Mouse (Mus musculus) midbrain, embryonic 13.5 days (tissue): ENCODE results near the gene Drd4. TPM values are rescaled to one million over a fixed set of nuclear protein-coding genes. Genes with fewer than 3 reads are reported as not detected.

Source experiments
- ATAC-seq: fragments of 200-750 bp; cut with Nextera tagmentation; 2 replicates; pipeline ENCODE4 v1.8.0; 2017; ENCODE audit warnings: mild to moderate bottlenecking, moderate TSS enrichment, moderate library complexity
- H3K27ac ChIP-seq: fragments of 300-500 bp; sonication (generic); 2 replicates; pipeline ENCODE4 v1.5.1; 2015; ENCODE audit warnings: inconsistent platforms, mild to moderate bottlenecking, moderate library complexity
- H3K27me3 ChIP-seq: fragments of 300-500 bp; sonication (generic); 2 replicates; pipeline ENCODE4 v1.6.1; 2015; ENCODE audit warnings: mild to moderate bottlenecking, inconsistent platforms
- H3K36me3 ChIP-seq: fragments of 300-500 bp; sonication (generic); 2 replicates; pipeline ENCODE4 v1.6.1; 2015; ENCODE audit warnings: mild to moderate bottlenecking, inconsistent platforms
- H3K4me1 ChIP-seq: fragments of 300-500 bp; sonication (generic); replicated peaks from 2 replicates; pipeline ENCODE4 v1.6.1; 2015; ENCODE audit warnings: inconsistent platforms
- H3K4me2 ChIP-seq: fragments of 300-500 bp; sonication (generic); replicated peaks from 2 replicates; pipeline ENCODE4 v1.6.1; 2015; ENCODE audit warnings: moderate library complexity, mild to moderate bottlenecking, inconsistent platforms
- H3K4me3 ChIP-seq: fragments of 300-500 bp; sonication (generic); replicated peaks from 2 replicates; pipeline ENCODE4 v1.5.1; 2015; ENCODE audit warnings: mild to moderate bottlenecking, inconsistent platforms
- H3K9ac ChIP-seq: fragments of 300-500 bp; sonication (generic); replicated peaks from 2 replicates; pipeline ENCODE4 v1.6.1; 2015; ENCODE audit warnings: mild to moderate bottlenecking, inconsistent platforms
- H3K9me3 ChIP-seq: fragments of 300-500 bp; sonication (generic); 2 replicates; pipeline ENCODE4 v1.6.1; 2016; ENCODE audit warnings: mild to moderate bottlenecking, inconsistent platforms
- WGBS: fragments of 180-500 bp; shearing (Covaris S2); methylation state at CpG from one replicate; pipeline ENCODE4 v1.1.7; 2015; 5-methylcytosine and 5-hydroxymethylcytosine counted together
- polyA plus RNA-seq: library from polyadenylated mRNA; unstranded; fragments of >200 nt; fragmentation: Nextera tagmentation; extraction: Ambion mirVana; gene quantifications from 2 replicates; pipeline ENCODE4 v1.2.1, GENCODE M21; 2015

The Drd4 gene
- polyA plus RNA-seq, 1 experiment from 2014 or later = 0.43 TPM

DNA sequence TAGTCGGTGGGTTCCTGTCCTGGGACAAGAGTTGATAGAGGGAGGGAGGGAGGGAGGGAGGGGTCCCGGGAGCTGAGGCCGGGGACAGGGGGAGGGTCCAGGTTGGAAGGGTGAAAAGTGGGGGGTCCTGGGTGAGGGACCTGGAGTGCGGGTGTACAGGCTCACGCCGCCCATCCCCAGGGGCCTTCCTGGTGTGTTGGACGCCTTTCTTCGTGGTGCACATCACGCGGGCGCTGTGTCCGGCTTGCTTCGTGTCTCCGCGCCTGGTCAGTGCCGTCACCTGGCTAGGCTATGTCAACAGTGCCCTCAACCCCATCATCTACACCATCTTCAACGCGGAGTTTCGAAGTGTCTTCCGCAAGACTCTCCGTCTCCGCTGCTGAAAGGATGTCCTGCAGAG, 2.7 kb downstream of the Drd4 start:
- Histone ChIP-seq H3K27ac (no peak overlapping the region), H3K4me3 (peak overlapping the region; percentile 36), H3K9me3 (no peaks in the 10 kb centered on the region), H3K27me3 (peaks cover 65% of the 10 kb centered on the region), H3K4me2 (peak overlapping the region; percentile 55), H3K36me3 (peaks cover 27% of the 10 kb centered on the region), H3K4me1 (peaks cover 34% of the 10 kb centered on the region), H3K9ac (no peak overlapping the region)
- WGBS = 6% methylated on average over 20 of the region's 22 CpGs
- ATAC-seq = 0 out of 2 replicates have a peak, but pooled peaks have one; percentile 1

DNA sequence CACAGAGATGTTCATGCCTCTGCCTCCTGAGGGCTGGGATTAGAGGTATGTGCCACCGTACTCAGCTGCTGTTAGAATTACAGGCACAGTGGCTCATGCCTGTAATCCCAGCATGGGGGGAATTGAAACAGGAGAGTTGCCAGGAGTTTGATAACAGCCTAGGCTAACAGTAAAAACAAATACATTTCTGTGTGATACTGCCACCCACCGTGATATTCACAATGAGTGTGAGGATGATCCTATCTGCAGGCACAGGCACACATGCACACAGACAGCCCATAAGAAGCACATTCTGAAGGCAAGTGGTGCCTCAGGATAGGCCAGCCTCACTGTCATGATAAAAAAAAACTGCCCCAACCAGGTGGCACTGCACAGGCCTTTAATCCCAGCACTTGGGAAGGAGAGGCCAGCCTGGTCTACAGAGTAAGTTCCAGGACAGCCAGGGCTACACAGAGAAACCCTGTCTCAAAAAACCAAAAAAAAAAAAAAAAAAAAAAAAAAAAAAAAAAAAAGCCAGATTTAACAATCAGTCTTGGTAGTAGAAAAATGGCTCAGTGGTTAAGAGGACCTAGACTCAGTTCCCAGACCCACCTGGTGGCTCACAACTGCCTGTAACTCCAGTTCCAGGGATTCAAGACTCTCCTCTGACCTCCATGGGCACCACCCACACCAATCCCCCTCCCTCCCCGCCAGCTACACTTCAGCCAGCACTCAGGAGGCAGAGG, 6.3 kb downstream of the Drd4 start:
- Histone ChIP-seq H3K27me3 (peaks cover 31% of the 10 kb centered on the region), H3K4me3 (no peak overlapping the region), H3K36me3 (peaks cover 63% of the 10 kb centered on the region), H3K9me3 (no peaks in the 10 kb centered on the region), H3K9ac (no peak overlapping the region), H3K4me2 (no peak overlapping the region), H3K27ac (no peak overlapping the region), H3K4me1 (peaks cover 17% of the 10 kb centered on the region)
- 83% methylated on average over 3 of the region's 3 CpGs for WGBS
- no peak for ATAC-seq

DNA sequence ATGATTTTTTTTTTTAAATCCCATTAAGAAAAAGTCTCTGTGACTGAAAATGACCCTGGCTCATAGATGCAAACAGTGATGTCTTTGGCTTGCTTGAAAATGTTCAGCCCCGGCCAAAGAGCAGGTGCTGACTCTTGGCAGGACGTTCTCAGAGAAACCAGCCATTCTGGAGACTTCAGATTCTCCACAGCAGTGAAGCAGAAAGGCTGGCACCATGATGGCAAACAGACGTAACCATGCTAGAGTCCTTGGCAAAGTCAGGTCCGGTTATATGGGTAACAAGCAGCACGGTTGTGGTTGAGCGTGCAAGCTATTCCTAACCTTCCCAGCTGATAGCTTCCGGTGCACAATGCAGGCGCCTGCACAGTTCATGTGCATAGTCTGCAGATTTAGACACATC, 7.4 kb downstream of the Drd4 start:
- Histone ChIP-seq H3K9ac (no peak overlapping the region), H3K27me3 (peaks cover 20% of the 10 kb centered on the region), H3K4me1 (peaks cover 6% of the 10 kb centered on the region), H3K9me3 (no peaks in the 10 kb centered on the region), H3K4me2 (no peak overlapping the region), H3K36me3 (peaks cover 74% of the 10 kb centered on the region), H3K4me3 (no peak overlapping the region), H3K27ac (no peak overlapping the region)
- ATAC-seq = no peak
- WGBS = 96% methylated on average over 8 of the region's 8 CpGs

DNA sequence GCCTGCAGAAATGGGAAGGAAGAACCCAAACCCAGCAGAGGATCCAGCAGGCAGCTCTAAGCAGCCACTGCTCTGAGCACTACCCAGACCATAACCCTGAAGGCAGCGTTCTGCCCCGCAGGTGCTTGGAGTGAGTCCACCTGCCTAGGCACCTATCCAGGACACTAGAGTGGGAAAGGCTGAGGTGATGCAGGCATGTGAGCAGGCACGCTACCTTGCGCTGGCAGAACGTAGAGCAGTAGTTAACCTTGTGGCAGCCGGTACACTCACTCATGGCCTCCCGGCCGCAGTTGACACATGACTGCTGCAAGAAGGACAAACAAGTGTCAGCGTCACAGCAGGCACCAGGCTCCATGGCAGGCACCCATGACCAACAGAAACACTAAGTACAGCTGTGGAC, 9.6 kb downstream of the Drd4 start:
- no peak overlapping the region for H3K4me2 ChIP-seq
- H3K9ac ChIP-seq = no peak overlapping the region
- WGBS = over 99% methylated on average over 9 of the region's 9 CpGs
- H3K4me3 ChIP-seq = no peak overlapping the region
- no peaks in the 10 kb centered on the region for H3K9me3 ChIP-seq
- H3K36me3 ChIP-seq = peaks cover 95% of the 10 kb centered on the region
- no peak for ATAC-seq
- no peaks in the 10 kb centered on the region; the same call in 1 of the 2 replicates for H3K27me3 ChIP-seq
- no peak overlapping the region for H3K27ac ChIP-seq
- no peaks in the 10 kb centered on the region for H3K4me1 ChIP-seq

DNA sequence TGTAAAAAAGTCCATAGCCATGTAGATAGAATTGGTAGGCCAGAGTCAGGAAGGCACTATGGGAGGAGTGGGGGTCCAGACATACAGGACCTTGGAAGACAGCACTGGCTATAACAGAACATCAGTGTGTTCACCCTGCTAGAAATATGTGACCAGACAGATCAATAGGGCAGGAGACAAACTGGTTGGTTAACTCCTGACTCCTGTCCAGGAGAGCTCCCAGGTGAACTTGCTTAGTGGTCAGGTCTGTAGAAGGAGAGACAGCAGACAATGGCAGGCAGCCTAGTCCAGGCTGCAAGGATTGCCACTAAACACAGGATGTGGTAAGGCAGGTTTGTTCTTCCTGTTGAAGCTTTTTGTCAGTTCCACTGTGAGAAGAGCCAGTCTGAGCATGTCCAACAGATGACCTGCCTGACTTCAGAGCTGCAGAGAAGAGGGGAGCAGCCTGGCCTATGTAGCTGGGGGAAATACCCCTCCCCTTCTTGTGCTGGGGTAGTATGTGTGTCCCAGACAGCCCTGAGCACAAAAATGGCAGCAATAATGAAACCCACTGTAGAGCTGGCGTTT, 11.0 kb downstream of the Drd4 start:
- ATAC-seq = no peak
- Histone ChIP-seq H3K4me3 (no peak overlapping the region), H3K9ac (no peak overlapping the region), H3K27ac (no peak overlapping the region), H3K9me3 (no peaks in the 10 kb centered on the region), H3K4me2 (no peak overlapping the region), H3K27me3 (no peaks in the 10 kb centered on the region), H3K4me1 (no peaks in the 10 kb centered on the region), H3K36me3 (peaks cover 94% of the 10 kb centered on the region)
- 87% methylated on average over 1 of the region's 1 CpGs for WGBS

DNA sequence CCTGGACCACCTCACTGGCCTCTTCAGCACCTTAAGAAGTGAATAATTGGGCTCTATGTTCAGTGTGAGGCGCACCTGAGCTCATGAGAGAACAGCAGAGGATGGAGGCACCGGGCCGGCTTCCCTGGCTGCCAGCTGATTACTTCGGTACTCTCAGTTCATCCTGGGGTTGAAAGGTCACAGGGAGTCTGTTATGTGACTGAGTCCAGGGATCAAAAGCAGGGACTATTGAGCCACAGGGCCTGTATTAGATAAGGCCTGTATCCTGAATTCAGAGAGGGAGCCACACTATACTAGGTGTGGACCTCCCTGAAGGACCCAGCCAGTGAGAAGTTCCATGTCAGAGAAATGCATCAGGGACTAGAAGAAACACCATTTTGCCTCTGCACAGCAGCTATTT, 12.7 kb downstream of the Drd4 start:
- 88% methylated on average over 4 of the region's 4 CpGs for WGBS
- no peak for ATAC-seq
- Histone ChIP-seq H3K27ac (no peak overlapping the region), H3K36me3 (peaks cover 98% of the 10 kb centered on the region), H3K9me3 (no peaks in the 10 kb centered on the region), H3K9ac (no peak overlapping the region), H3K27me3 (no peaks in the 10 kb centered on the region), H3K4me2 (no peak overlapping the region), H3K4me3 (no peak overlapping the region), H3K4me1 (no peaks in the 10 kb centered on the region)

DNA sequence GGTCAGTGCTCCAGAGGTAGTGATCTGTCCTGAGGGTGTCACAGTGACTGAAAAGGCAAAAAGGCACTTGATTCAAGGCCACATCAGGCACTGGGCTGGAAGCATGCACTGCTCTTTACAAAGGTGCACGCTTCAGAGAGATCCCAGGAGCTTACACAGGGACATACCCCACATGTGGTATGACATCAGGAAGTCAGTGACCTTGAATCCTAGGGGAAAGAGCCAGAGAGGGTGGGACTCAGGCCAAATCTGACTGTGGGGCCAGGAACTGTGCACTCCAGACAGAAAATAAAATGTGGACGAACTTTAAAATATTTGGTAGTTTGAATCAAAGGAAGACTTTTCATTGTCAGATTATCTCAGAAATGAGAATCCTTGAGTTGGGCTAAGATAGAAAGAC, 22.6 kb downstream of the Drd4 start:
- no peak overlapping the region for H3K4me2 ChIP-seq
- H3K4me1 ChIP-seq = no peaks in the 10 kb centered on the region
- H3K9ac ChIP-seq = no peak overlapping the region
- no peak overlapping the region for H3K27ac ChIP-seq
- ATAC-seq = no peak
- no peaks in the 10 kb centered on the region for H3K9me3 ChIP-seq
- peaks cover 99% of the 10 kb centered on the region for H3K36me3 ChIP-seq
- no peaks in the 10 kb centered on the region for H3K27me3 ChIP-seq
- 93% methylated on average over 2 of the region's 2 CpGs for WGBS
- no peak overlapping the region for H3K4me3 ChIP-seq

DNA sequence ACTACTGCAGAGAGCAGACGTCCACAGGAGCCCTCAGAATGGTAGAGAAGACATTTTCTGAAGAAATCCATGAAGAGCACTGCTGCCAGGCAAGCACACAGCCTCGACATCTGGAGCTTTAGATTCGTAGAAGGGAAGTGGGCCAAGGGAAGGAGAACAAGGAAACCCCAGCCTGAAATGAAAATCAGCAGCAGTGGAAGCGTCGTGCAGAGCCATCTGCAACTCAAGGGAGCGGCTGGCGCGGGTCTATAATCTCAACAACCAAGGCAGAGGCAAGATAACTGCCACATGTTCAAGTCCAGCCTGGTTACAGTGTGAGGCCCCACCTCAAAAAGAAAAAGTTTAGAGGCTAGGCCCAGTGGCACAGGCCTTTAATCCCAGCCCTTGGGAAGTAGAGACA, 23.3 kb downstream of the Drd4 start:
- no peak overlapping the region for H3K27ac ChIP-seq
- no peak overlapping the region for H3K4me2 ChIP-seq
- H3K4me3 ChIP-seq = no peak overlapping the region
- H3K9ac ChIP-seq = no peak overlapping the region
- no peak for ATAC-seq
- WGBS = 89% methylated on average over 8 of the region's 8 CpGs
- H3K4me1 ChIP-seq = no peaks in the 10 kb centered on the region
- no peaks in the 10 kb centered on the region for H3K9me3 ChIP-seq
- H3K27me3 ChIP-seq = no peaks in the 10 kb centered on the region
- H3K36me3 ChIP-seq = peaks cover 98% of the 10 kb centered on the region

DNA sequence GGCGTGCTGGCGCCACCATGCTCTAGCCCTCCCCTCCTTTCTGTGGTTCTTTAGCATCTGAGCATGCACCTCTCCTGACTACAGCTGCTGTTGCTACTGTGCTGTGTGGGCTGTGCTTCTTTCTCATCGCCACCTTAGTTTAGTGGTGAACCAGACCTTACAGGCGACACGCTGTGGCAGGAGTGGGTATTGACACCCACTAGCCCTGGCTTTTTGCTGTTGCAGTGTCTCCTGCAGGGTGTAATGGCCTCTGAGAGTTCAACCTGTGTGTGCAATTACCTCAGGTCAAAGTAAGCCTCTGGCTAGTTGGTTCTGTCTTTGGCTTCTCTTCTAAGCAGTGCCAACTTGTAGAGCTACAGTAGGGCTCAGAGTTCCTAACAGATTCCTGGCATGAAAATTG, 24.2 kb downstream of the Drd4 start:
- Histone ChIP-seq H3K27ac (no peak overlapping the region), H3K4me3 (no peak overlapping the region), H3K9ac (no peak overlapping the region), H3K36me3 (peaks cover 98% of the 10 kb centered on the region), H3K4me2 (no peak overlapping the region), H3K4me1 (no peaks in the 10 kb centered on the region), H3K9me3 (no peaks in the 10 kb centered on the region), H3K27me3 (no peaks in the 10 kb centered on the region)
- no peak for ATAC-seq
- WGBS = 84% methylated on average over 5 of the region's 5 CpGs

DNA sequence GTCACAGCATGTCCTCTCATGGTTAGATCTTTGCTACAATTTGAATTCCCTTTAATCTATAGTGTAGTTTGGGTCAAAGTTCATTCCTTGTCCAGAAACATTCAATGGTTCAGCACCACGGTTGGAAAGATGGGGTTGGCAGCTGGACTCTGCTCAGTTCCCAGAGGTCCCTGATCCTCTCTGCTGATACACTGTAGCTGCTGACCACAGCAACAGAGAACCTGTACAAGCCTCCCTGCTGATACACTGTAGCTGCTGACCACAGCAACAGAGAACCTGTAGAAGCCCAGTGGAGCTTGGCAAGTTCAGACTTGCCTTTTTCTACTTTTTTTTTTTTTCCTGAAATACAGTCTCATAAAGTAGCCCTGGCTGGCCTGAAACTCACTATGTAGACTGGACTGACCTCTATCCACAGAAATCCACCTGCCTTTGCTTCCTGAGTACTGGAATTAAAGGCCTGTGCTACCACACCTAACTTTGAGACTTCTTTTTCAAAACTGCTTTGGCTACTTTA, 25.9 kb downstream of the Drd4 start:
- Histone ChIP-seq H3K36me3 (peaks cover 98% of the 10 kb centered on the region), H3K27ac (no peak overlapping the region), H3K9ac (no peak overlapping the region), H3K4me2 (no peak overlapping the region), H3K9me3 (no peaks in the 10 kb centered on the region), H3K27me3 (no peaks in the 10 kb centered on the region), H3K4me1 (no peaks in the 10 kb centered on the region), H3K4me3 (no peak overlapping the region)
- no peak for ATAC-seq
- WGBS = 89% methylated on average over 1 of the region's 1 CpGs

DNA sequence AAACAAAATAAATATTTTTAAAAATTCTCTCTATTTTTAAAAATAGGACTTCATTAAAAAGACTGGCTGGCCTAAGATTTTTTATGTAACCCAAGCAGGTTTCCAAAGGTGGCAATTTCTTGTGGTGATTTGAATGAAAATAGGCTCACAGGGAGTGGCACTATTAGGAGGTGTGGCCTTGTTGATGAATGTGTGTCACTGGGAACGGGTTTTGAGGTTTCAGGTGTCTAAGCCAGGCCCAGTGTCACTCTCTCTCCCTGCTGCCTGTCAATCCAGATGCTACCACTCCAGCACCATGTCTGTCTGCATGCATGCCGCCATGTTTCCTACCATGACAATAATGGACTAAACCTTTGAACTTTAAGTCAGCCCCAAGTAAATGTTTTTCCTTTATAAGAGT, 27.6 kb downstream of the Drd4 start:
- Histone ChIP-seq H3K9ac (no peak overlapping the region), H3K27ac (no peak overlapping the region), H3K4me3 (no peak overlapping the region), H3K9me3 (no peaks in the 10 kb centered on the region), H3K36me3 (peaks cover 96% of the 10 kb centered on the region), H3K4me2 (no peak overlapping the region), H3K27me3 (no peaks in the 10 kb centered on the region), H3K4me1 (peaks cover 2% of the 10 kb centered on the region)
- WGBS = 81% methylated on average over 2 of the region's 2 CpGs
- no peak for ATAC-seq

DNA sequence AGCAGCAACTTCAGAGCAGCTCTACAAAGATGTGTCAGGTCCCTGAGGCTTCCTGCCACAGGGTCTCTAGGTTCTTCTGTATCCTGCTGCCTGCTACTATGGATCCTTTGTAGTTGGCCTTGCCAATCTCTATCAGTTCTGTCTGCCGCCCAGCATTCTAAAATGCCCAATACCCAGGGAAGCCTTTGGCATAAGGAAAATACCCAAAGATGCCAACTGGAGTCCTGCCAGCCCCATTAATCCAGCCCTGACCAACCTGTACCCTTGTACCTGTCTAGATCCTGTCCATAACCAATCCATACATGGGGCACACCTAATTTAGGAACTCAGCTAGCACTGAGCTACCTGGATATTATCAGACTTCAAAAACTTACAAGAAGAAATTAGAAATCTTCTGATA, 32.9 kb downstream of the Drd4 start:
- H3K4me3 ChIP-seq = no peak overlapping the region
- H3K4me1 ChIP-seq = peaks cover 36% of the 10 kb centered on the region
- WGBS = 95% methylated on average over 1 of the region's 1 CpGs
- no peak overlapping the region for H3K4me2 ChIP-seq
- no peaks in the 10 kb centered on the region for H3K27me3 ChIP-seq
- peaks cover 43% of the 10 kb centered on the region for H3K36me3 ChIP-seq
- H3K9me3 ChIP-seq = no peaks in the 10 kb centered on the region
- ATAC-seq = no peak
- 0 out of 2 replicates have a peak overlapping the region, but pooled peaks have one; percentile 5 for H3K9ac ChIP-seq
- no peak overlapping the region for H3K27ac ChIP-seq
